Mouse (Mus musculus) G1E (cell line): ENCODE measurements around the gene Zbtb8a.

ENCODE experiments used
- CTCF ChIP-seq: IDR thresholded peaks from 2 replicates; pipeline ENCODE4 v1.5.1; 2012; ENCODE audit warnings: low read depth, low read length, inconsistent platforms, mixed read lengths
- TAL1 ChIP-seq: conservative IDR thresholded peaks from 2 replicates; pipeline ENCODE4 v1.6.1; 2012; ENCODE audit warnings: low read depth, low read length, inconsistent platforms, mixed read lengths

DNA sequence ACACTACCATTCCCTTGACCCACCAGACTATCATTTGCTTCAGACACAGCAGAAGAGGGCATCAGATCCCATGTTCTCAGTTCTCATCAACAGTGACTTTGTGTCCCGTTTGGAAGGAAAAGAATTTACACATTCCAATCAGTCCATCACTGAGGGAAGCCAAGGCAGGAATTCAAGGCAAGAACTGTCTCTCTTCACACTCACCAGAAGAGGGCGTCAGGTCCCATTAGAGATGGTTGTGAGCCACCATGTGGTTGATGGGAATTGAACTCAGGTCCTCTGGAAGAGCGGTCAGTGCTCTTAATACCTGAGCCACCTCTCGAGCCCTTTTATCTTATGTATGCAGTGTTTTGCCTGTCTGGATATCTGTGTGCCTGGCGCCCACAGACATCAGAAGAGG is 40.4 kb upstream of the Zbtb8a start:
- TF ChIP-seq CTCF = peak; percentile 16; the same call in 1 of the 2 replicates
- no peak for TF ChIP-seq TAL1
